Mouse (Mus musculus): ENCODE results near the gene Cyb561a3. TPM values are rescaled to one million over a fixed set of nuclear protein-coding genes. Genes with fewer than 3 reads are reported as not detected.
A peak's percentile ranks its signal among the peaks of the same experiment; 100 is the strongest.

The Cyb561a3 gene
- polyA plus RNA-seq, 1 experiment, result 21.0 TPM

GRCm38 (mm10) chr19:10603660-10604523 lies 26.9 kb downstream of the Cyb561a3 start:
- Histone ChIP-seq H3K4me3 (ENCODE audit: insufficient read depth, poor library complexity, severe bottlenecking) (no peak overlapping the region), H3K79me2 (ENCODE audit: control insufficient read depth, insufficient read depth) (peaks cover 43% of the 10 kb centered on the region), H3K79me3 (ENCODE audit: low read depth) (peaks cover 35% of the 10 kb centered on the region), H3K36me3 (ENCODE audit: control insufficient read depth, insufficient read depth) (peaks cover 37% of the 10 kb centered on the region), H3K27me3 (ENCODE audit: control insufficient read depth, insufficient read depth, insufficient read length) (no peaks in the 10 kb centered on the region), H3ac (ENCODE audit: control insufficient read depth, insufficient read length, low read depth) (no peak overlapping the region)
- TF ChIP-seq CTCF (IDR thresholded peaks at IDR 0.05; ENCODE audit: control insufficient read depth, insufficient read depth, insufficient read length) (no peak), FOSL1 (IDR thresholded peaks at IDR 0.05; ENCODE audit: insufficient read depth, low read length, poor library complexity, severe bottlenecking) (no peak), USF1 (IDR thresholded peaks at IDR 0.05; ENCODE audit: low read depth) (no peak), MYOG (IDR thresholded peaks at IDR 0.05; ENCODE audit: control insufficient read depth, extremely low read depth, insufficient read length) (no peak), MAX (IDR thresholded peaks at IDR 0.05) (no peak), MYOD1 (IDR thresholded peaks at IDR 0.05; ENCODE audit: control insufficient read depth, insufficient read length, low read depth) (no peak), CEBPB (IDR thresholded peaks at IDR 0.05; ENCODE audit: low read depth) (no peak)

- Histone ChIP-seq H3K27me3 (ENCODE audit: control insufficient read depth, insufficient read depth, insufficient read length) (no peaks in the 10 kb centered on the region), H3K79me3 (ENCODE audit: low read depth) (peaks cover 41% of the 10 kb centered on the region), H3K79me2 (ENCODE audit: control insufficient read depth, insufficient read depth) (peaks cover 49% of the 10 kb centered on the region), H3K4me3 (ENCODE audit: insufficient read depth, poor library complexity, severe bottlenecking) (peak overlapping the region; percentile 97), H3ac (ENCODE audit: control insufficient read depth, insufficient read length, low read depth) (peak overlapping the region; percentile 71), H3K36me3 (ENCODE audit: control insufficient read depth, insufficient read depth) (peaks cover 42% of the 10 kb centered on the region)
- TF ChIP-seq CEBPB (IDR thresholded peaks at IDR 0.05; ENCODE audit: low read depth), result no peak
- TF ChIP-seq CTCF (IDR thresholded peaks at IDR 0.05; ENCODE audit: control insufficient read depth, insufficient read depth, insufficient read length), result no peak
- TF ChIP-seq MYOD1 (IDR thresholded peaks at IDR 0.05; ENCODE audit: control insufficient read depth, insufficient read length, low read depth), result no peak
- TF ChIP-seq USF1 (IDR thresholded peaks at IDR 0.05; ENCODE audit: low read depth), result no peak
- TF ChIP-seq MYOG (IDR thresholded peaks at IDR 0.05; ENCODE audit: control insufficient read depth, extremely low read depth, insufficient read length), result no peak
- TF ChIP-seq FOSL1 (IDR thresholded peaks at IDR 0.05; ENCODE audit: insufficient read depth, low read length, poor library complexity, severe bottlenecking), result no peak
- TF ChIP-seq MAX (IDR thresholded peaks at IDR 0.05), result no peak
Observed at GRCm38 (mm10) chr19:10604534-10604933, 27.6 kb downstream of the Cyb561a3 start.

- Histone ChIP-seq H3K27me3 (ENCODE audit: control insufficient read depth, insufficient read depth, insufficient read length) (no peaks in the 10 kb centered on the region), H3K36me3 (ENCODE audit: control insufficient read depth, insufficient read depth) (peaks cover 42% of the 10 kb centered on the region)
- TF ChIP-seq CEBPB (IDR thresholded peaks at IDR 0.05; ENCODE audit: low read depth) (no peak), FOSL1 (IDR thresholded peaks at IDR 0.05; ENCODE audit: insufficient read depth, low read length, poor library complexity, severe bottlenecking) (no peak), MYOG (IDR thresholded peaks at IDR 0.05; ENCODE audit: control insufficient read depth, extremely low read depth, insufficient read length) (no peak), MAX (IDR thresholded peaks at IDR 0.05) (peak; percentile 91), USF1 (IDR thresholded peaks at IDR 0.05; ENCODE audit: low read depth) (no peak), CTCF (IDR thresholded peaks at IDR 0.05; ENCODE audit: control insufficient read depth, insufficient read depth, insufficient read length) (peak; percentile 58), MYOD1 (IDR thresholded peaks at IDR 0.05; ENCODE audit: control insufficient read depth, insufficient read length, low read depth) (no peak)
Observed at GRCm38 (mm10) chr19:10605293-10605900, 28.4 kb downstream of the Cyb561a3 start, which contains the start of the genes Ddb1 and Tkfc. Ddb1 (plus strand) TSS chr19:10605327. Tkfc (minus strand) TSS chr19:10605654.

GRCm38 (mm10) chr19:10605901-10606622 lies 29.1 kb downstream of the Cyb561a3 start:
- Histone ChIP-seq H3K4me3 (ENCODE audit: insufficient read depth, poor library complexity, severe bottlenecking) (peak overlapping the region; percentile 97), H3K79me3 (ENCODE audit: low read depth) (peaks cover 53% of the 10 kb centered on the region)
- TF ChIP-seq MYOG (IDR thresholded peaks at IDR 0.05; ENCODE audit: control insufficient read depth, extremely low read depth, insufficient read length) (no peak), MYOD1 (IDR thresholded peaks at IDR 0.05; ENCODE audit: control insufficient read depth, insufficient read length, low read depth) (no peak), FOSL1 (IDR thresholded peaks at IDR 0.05; ENCODE audit: insufficient read depth, low read length, poor library complexity, severe bottlenecking) (no peak), USF1 (IDR thresholded peaks at IDR 0.05; ENCODE audit: low read depth) (no peak), MAX (IDR thresholded peaks at IDR 0.05) (no peak)

More at GRCm38 (mm10) chr19:10605293-10605900, 28.4 kb downstream of the Cyb561a3 start, which contains the start of the genes Ddb1 and Tkfc:
- Histone ChIP-seq H3K79me2 (ENCODE audit: control insufficient read depth, insufficient read depth) (peaks cover 56% of the 10 kb centered on the region), H3K79me3 (ENCODE audit: low read depth) (peaks cover 49% of the 10 kb centered on the region), H3K4me3 (ENCODE audit: insufficient read depth, poor library complexity, severe bottlenecking) (peak within 1 kb of the TSS; percentile 97), H3ac (ENCODE audit: control insufficient read depth, insufficient read length, low read depth) (peak within 1 kb of the TSS; percentile 98)

More at GRCm38 (mm10) chr19:10605901-10606622, 29.1 kb downstream of the Cyb561a3 start:
- Histone ChIP-seq H3ac (ENCODE audit: control insufficient read depth, insufficient read length, low read depth) (peak overlapping the region; percentile 98), H3K36me3 (ENCODE audit: control insufficient read depth, insufficient read depth) (peaks cover 48% of the 10 kb centered on the region), H3K27me3 (ENCODE audit: control insufficient read depth, insufficient read depth, insufficient read length) (no peaks in the 10 kb centered on the region), H3K79me2 (ENCODE audit: control insufficient read depth, insufficient read depth) (peaks cover 62% of the 10 kb centered on the region)
